Mouse (Mus musculus): ENCODE measurements around the gene Sec22a. TPM values are rescaled to one million over a fixed set of nuclear protein-coding genes. Genes with fewer than 3 reads are reported as not detected.

Gene Sec22a
- polyA plus RNA-seq (2016; fragmentation: Nextera tagmentation; extraction: Ambion mirVana) = 32.3 and 32.4 TPM in 2 replicates

GRCm38 (mm10) chr16:35363150-35364062 is at the start of gene Sec22a:
TSS of gene Sec22a (minus strand) at chr16:35363918.
- under 1% methylated on average over 67 of the region's 67 CpGs for WGBS
- peak within 1 kb of the TSS; percentile 92 for H3K4me3 ChIP-seq
- no peaks in the 10 kb centered on the region for H3K27me3 ChIP-seq (replicated peaks; ENCODE audit: low read depth, poor library complexity, severe bottlenecking)
- peaks cover 11% of the 10 kb centered on the region for H3K4me1 ChIP-seq
- DNase-seq (ENCODE audit: low spot score) = peak; percentile 97
- H3K36me3 ChIP-seq (replicated peaks) = peaks cover 8% of the 10 kb centered on the region; the same call in 1 of the 2 replicates
- no peaks in the 10 kb centered on the region for H3K9me3 ChIP-seq
- H3K27ac ChIP-seq (replicated peaks) = peak within 1 kb of the TSS; percentile 91

DNA sequence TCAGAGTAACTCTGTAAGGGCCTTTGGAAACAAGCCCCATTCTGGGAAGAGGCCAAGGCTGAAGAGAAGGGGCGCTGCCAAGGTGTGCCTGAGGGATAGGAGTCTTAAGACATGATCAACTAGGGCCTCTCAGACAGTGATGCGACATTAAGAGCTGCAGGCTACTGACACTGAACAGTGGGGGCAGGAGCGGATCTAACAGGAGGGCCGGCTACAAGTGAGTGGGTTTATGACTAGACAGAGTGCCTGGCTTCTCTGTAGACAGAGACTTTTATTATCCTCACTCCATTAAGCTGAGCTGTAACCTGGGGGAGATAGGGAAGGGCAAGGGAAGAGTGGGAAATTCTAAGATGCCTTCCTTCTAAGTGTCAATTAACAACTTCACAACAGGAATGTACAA is 43.0 kb upstream of the Sec22a start:
- no peak overlapping the region for H3K4me3 ChIP-seq

DNA sequence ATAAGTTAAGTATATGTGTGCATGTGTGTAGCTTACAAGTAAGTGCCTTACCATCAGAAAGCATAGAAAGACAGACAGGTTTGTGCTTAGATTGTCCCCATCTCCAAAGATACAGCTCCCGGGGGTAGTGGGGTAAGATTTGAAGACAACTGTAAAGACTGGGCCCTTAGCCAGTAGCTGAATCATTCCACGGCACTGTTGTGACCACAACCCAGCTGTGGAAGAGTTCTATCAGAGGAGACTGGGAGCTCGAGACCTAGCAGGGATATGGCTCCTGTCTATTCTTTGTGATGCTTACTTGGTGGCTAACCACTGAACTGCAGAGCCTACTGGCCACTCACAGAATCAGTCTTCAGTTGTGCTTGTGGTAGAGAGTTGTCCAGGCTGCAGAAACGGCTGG is 42.4 kb upstream of the Sec22a start:
- WGBS = 89% methylated on average over 4 of the region's 4 CpGs
- peaks cover 9% of the 10 kb centered on the region; the same call in 1 of the 2 replicates for H3K4me1 ChIP-seq
- H3K27ac ChIP-seq (replicated peaks) = no peak overlapping the region
- no peak overlapping the region for H3K4me3 ChIP-seq
- H3K9me3 ChIP-seq = no peaks in the 10 kb centered on the region
- H3K27me3 ChIP-seq (replicated peaks; ENCODE audit: low read depth, poor library complexity, severe bottlenecking) = no peaks in the 10 kb centered on the region
- H3K36me3 ChIP-seq (replicated peaks) = peaks cover 69% of the 10 kb centered on the region
- DNase-seq (ENCODE audit: low spot score) = no peak

More for the DNA sequence above, 43.0 kb upstream of the Sec22a start:
- H3K4me1 ChIP-seq = peaks cover 9% of the 10 kb centered on the region; the same call in 1 of the 2 replicates
- no peak overlapping the region for H3K27ac ChIP-seq (replicated peaks)
- no peaks in the 10 kb centered on the region for H3K27me3 ChIP-seq (replicated peaks; ENCODE audit: low read depth, poor library complexity, severe bottlenecking)
- DNase-seq (ENCODE audit: low spot score) = no peak
- H3K9me3 ChIP-seq = no peaks in the 10 kb centered on the region
- H3K36me3 ChIP-seq (replicated peaks) = peaks cover 65% of the 10 kb centered on the region
- 81% methylated on average over 4 of the region's 4 CpGs for WGBS

GRCm38 (mm10) chr16:35405348-35406080 is 41.8 kb upstream of the Sec22a start:
- H3K36me3 ChIP-seq (replicated peaks) = peaks cover 65% of the 10 kb centered on the region

DNA sequence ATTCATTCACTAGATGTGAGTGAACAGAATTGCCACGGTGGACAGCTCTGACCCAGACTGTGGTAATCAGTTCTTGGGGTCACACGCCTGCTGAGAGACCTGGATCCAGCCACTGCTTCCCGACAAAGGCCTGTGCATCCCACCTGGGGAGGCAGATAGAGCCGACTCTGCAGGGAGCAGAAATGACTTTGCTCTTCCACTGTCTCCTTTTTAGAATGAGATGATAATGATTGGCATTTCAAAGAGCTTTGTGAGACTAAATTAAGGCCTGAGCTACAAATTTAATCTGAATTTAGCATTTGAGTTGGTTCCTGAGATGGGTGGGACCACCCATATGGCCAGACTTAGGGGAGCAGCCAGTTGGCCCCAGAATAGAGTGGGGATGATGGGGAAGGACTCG is 41.1 kb upstream of the Sec22a start:
- H3K9me3 ChIP-seq = no peaks in the 10 kb centered on the region
- no peak overlapping the region for H3K4me3 ChIP-seq
- WGBS = 68% methylated on average over 5 of the region's 5 CpGs

More at GRCm38 (mm10) chr16:35405348-35406080, 41.8 kb upstream of the Sec22a start:
- Histone ChIP-seq H3K9me3 (no peaks in the 10 kb centered on the region), H3K4me1 (peaks cover 7% of the 10 kb centered on the region; the same call in 1 of the 2 replicates), H3K27ac (replicated peaks) (no peak overlapping the region), H3K27me3 (replicated peaks; ENCODE audit: low read depth, poor library complexity, severe bottlenecking) (no peaks in the 10 kb centered on the region), H3K4me3 (no peak overlapping the region)
- DNase-seq (ENCODE audit: low spot score) = no peak
- WGBS = 93% methylated on average over 14 of the region's 14 CpGs

DNA sequence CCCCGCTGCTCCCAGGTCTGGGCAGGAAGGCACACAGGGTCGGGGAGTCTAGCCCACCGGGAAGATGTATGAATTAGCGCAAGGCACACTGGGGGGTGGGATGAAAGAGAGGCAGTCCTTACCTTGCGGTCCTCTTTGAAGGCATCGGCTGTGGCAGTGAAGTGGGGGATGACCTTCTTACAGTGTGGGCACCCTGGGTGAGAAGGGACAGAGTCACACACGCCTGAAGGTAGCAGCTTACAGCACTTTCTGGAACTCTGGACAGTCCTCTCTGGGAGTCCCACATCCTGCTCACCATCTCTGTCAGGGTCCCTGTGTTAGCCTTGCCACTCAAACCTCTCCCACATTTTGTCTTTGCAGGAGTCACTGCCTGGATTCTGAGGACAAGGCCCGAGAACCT is 40.2 kb upstream of the Sec22a start:
- H3K36me3 ChIP-seq (replicated peaks) = peaks cover 61% of the 10 kb centered on the region
- H3K4me1 ChIP-seq = peaks cover 5% of the 10 kb centered on the region; the same call in 1 of the 2 replicates
- no peaks in the 10 kb centered on the region for H3K27me3 ChIP-seq (replicated peaks; ENCODE audit: low read depth, poor library complexity, severe bottlenecking)
- H3K9me3 ChIP-seq = no peaks in the 10 kb centered on the region
- 88% methylated on average over 8 of the region's 8 CpGs for WGBS
- no peak overlapping the region for H3K27ac ChIP-seq (replicated peaks)
- no peak overlapping the region for H3K4me3 ChIP-seq
- no peak for DNase-seq (ENCODE audit: low spot score)

More for the DNA sequence above, 41.1 kb upstream of the Sec22a start:
- H3K27ac ChIP-seq (replicated peaks) = no peak overlapping the region
- H3K27me3 ChIP-seq (replicated peaks; ENCODE audit: low read depth, poor library complexity, severe bottlenecking) = no peaks in the 10 kb centered on the region
- no peak for DNase-seq (ENCODE audit: low spot score)
- peaks cover 63% of the 10 kb centered on the region for H3K36me3 ChIP-seq (replicated peaks)
- peaks cover 5% of the 10 kb centered on the region; the same call in 1 of the 2 replicates for H3K4me1 ChIP-seq

DNA sequence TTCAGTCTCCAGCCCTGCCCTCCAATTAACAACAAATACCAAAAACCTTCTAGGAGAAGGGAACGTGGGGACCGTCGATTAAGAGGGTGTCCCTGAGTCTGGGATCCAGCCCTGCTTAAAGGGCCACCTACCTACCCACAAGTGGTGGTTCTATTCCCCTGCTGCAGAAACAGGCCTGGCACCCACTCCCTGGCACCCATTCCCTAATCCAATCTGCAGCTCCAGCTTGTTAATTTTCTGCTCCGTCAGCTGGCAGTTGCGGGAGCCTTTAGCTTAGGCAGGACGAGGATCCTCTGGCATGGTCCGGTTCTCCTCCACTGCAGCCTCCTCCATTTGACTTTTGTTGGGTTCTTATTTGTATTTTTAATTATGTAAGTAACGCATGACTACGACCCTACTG is 39.6 kb upstream of the Sec22a start:
- no peak for DNase-seq (ENCODE audit: low spot score)
- peaks cover 5% of the 10 kb centered on the region; the same call in 1 of the 2 replicates for H3K4me1 ChIP-seq
- H3K27me3 ChIP-seq (replicated peaks; ENCODE audit: low read depth, poor library complexity, severe bottlenecking) = no peaks in the 10 kb centered on the region
- WGBS = 92% methylated on average over 9 of the region's 9 CpGs
- no peak overlapping the region for H3K27ac ChIP-seq (replicated peaks)
- no peak overlapping the region for H3K4me3 ChIP-seq
- H3K9me3 ChIP-seq = no peaks in the 10 kb centered on the region
- peaks cover 65% of the 10 kb centered on the region for H3K36me3 ChIP-seq (replicated peaks)

DNA sequence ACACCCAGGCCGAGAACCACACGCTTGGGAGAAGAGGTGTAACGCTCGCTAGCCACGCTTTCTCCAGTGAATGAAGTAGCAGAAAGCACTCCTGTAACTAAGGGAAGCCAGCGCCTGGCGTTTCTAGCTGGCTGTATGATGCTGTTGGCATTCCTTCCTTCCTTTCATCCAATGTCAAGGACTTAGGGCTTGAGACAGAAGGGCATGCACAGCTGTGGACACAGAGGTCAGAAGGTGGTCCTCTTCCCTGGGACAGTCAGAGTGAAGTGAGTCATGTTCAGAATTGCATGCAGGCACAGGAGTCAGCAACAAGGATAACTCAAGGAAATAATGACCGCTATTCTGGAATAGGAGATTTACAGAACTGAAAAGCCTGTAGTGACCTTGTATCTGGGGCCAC is 29.1 kb upstream of the Sec22a start:
- WGBS = 91% methylated on average over 8 of the region's 8 CpGs

GRCm38 (mm10) chr16:35385654-35386053 is 21.9 kb upstream of the Sec22a start:
- no peak for DNase-seq (ENCODE audit: low spot score)
- Histone ChIP-seq H3K36me3 (replicated peaks) (no peaks in the 10 kb centered on the region), H3K4me1 (no peaks in the 10 kb centered on the region), H3K27ac (replicated peaks) (no peak overlapping the region), H3K4me3 (no peak overlapping the region), H3K9me3 (peaks cover 3% of the 10 kb centered on the region; the same call in 1 of the 2 replicates), H3K27me3 (replicated peaks; ENCODE audit: low read depth, poor library complexity, severe bottlenecking) (no peaks in the 10 kb centered on the region)
- WGBS = 92% methylated on average over 3 of the region's 3 CpGs

More for the DNA sequence above, 29.1 kb upstream of the Sec22a start:
- Histone ChIP-seq H3K27me3 (replicated peaks; ENCODE audit: low read depth, poor library complexity, severe bottlenecking) (no peaks in the 10 kb centered on the region), H3K4me1 (no peaks in the 10 kb centered on the region), H3K36me3 (replicated peaks) (peaks cover 26% of the 10 kb centered on the region), H3K9me3 (no peaks in the 10 kb centered on the region), H3K4me3 (no peak overlapping the region), H3K27ac (replicated peaks) (no peak overlapping the region)
- DNase-seq (ENCODE audit: low spot score) = no peak

DNA sequence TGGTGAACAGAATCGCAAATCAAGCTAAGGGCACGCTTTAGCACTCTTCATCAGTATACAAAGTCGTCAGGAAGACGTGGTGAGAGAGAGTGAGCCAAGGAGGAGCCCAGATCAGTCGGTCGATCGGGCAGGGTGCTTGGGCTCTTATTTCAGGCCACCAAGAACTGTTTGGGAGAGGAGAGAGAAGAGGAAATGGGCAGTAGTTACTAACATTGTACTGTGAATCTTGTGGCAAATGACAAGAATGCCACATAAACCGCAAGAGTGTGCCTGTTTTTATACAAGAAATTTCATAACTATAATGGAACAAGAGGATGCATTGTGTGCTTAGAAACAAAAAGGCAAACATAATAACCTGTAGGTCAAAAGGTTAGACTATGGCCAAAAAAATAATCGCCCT is 16.3 kb upstream of the Sec22a start:
- H3K4me3 ChIP-seq = no peak overlapping the region
- H3K9me3 ChIP-seq = no peaks in the 10 kb centered on the region
- H3K4me1 ChIP-seq = no peaks in the 10 kb centered on the region
- H3K27ac ChIP-seq (replicated peaks) = no peak overlapping the region
- 88% methylated on average over 9 of the region's 9 CpGs for WGBS
- DNase-seq (ENCODE audit: low spot score) = no peak
- H3K36me3 ChIP-seq (replicated peaks) = no peaks in the 10 kb centered on the region
- no peaks in the 10 kb centered on the region for H3K27me3 ChIP-seq (replicated peaks; ENCODE audit: low read depth, poor library complexity, severe bottlenecking)

DNA sequence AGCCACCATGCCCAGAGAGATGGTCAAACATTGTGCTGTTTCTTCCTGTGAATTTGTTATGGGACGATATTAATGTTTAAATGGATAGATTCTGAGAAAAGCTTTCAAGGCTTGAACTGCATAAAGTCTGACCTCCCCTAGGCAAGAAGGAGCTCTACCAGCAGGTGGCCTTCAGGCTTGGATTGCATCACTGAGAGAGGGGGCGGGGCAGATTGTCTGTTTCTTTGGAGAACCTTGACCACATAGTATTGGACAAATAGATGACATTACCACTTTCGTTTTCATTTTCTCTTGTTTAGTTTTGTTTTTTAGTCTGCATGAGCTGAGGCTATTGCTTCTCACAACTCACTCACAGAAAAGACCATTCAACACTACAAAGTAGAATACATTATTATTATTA is 15.6 kb upstream of the Sec22a start:
- no peaks in the 10 kb centered on the region for H3K9me3 ChIP-seq
- WGBS = 88% methylated on average over 3 of the region's 3 CpGs
- H3K36me3 ChIP-seq (replicated peaks) = no peaks in the 10 kb centered on the region
- H3K4me3 ChIP-seq = no peak overlapping the region
- H3K4me1 ChIP-seq = no peaks in the 10 kb centered on the region
- H3K27ac ChIP-seq (replicated peaks) = no peak overlapping the region
- no peaks in the 10 kb centered on the region for H3K27me3 ChIP-seq (replicated peaks; ENCODE audit: low read depth, poor library complexity, severe bottlenecking)
- DNase-seq (ENCODE audit: low spot score) = no peak

GRCm38 (mm10) chr16:35364063-35364428 is 328 bp upstream of the Sec22a start:
- H3K27ac ChIP-seq (replicated peaks) = peak overlapping the region; percentile 91
- WGBS = under 1% methylated on average over 7 of the region's 7 CpGs
- no peaks in the 10 kb centered on the region for H3K9me3 ChIP-seq
- peak overlapping the region; percentile 92 for H3K4me3 ChIP-seq
- peaks cover 8% of the 10 kb centered on the region; the same call in 1 of the 2 replicates for H3K36me3 ChIP-seq (replicated peaks)
- no peak for DNase-seq (ENCODE audit: low spot score)
- no peaks in the 10 kb centered on the region for H3K27me3 ChIP-seq (replicated peaks; ENCODE audit: low read depth, poor library complexity, severe bottlenecking)
- peaks cover 11% of the 10 kb centered on the region for H3K4me1 ChIP-seq
